Mouse (Mus musculus): ENCODE measurements at regions not wholly inside any gene's neighbourhood (a gene's known extent, or its start where the extent isn't known, plus 50 kb on each side); places are given as distances from the start of the nearest gene placed in this dataset.

DNA sequence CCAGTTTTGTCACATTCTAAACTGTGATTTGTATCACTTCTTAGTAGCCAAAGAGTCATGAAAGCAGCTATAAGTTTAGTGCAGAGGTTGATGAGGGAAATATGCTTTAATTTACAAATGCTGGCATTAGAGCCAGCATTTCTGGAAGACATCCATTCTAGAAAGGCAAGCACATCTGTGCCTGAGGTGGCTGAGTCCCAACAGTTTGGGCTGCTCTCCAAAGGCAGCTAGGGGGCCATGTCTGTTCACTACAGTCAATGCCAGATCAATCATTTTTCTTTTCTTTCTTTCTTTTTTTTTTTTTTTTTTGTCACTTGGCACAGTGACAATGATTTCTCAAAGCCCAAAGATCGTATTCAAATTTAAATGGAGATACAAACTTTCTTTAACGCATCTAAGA, 71.6 kb upstream of the Zic3 start:
- no peaks in the 10 kb centered on the region for H3K36me3 ChIP-seq
- no peak for ATAC-seq (ENCODE audit: low read depth)
- no peaks in the 10 kb centered on the region for H3K4me1 ChIP-seq (replicated peaks)
- H3K9me3 ChIP-seq: no peaks in the 10 kb centered on the region
- 21% methylated on average over 2 of the region's 2 CpGs for WGBS
- no peak overlapping the region for H3K9ac ChIP-seq
- no peak overlapping the region for H3K27ac ChIP-seq (replicated peaks)
- no peak overlapping the region for H3K4me2 ChIP-seq
- H3K27me3 ChIP-seq: no peaks in the 10 kb centered on the region
- no peak overlapping the region for H3K4me3 ChIP-seq

DNA sequence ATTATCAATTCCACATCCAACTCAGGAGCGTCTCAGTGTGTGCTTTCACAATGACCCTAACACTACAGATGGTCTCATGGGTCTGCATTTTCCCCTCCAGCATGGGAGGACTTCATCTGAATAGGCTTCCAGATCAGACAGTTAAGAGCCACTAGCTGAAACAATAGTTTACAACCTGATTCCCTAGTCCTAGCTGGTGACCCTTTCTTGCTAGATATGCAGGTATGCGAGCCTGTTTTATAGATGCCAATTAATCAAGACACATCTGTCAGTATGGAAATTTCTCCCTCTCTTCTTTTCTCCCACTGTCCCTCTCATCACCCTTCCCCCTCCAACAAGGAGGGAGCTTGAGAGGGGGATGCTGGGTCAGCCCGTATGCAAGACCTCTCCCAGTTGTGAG, 71.2 kb upstream of the Zic3 start:
- ATAC-seq (ENCODE audit: low read depth): no peak
- Histone ChIP-seq H3K9me3 (no peaks in the 10 kb centered on the region), H3K27me3 (no peaks in the 10 kb centered on the region), H3K4me1 (replicated peaks) (no peaks in the 10 kb centered on the region), H3K27ac (replicated peaks) (no peak overlapping the region), H3K4me3 (no peak overlapping the region), H3K4me2 (no peak overlapping the region), H3K36me3 (no peaks in the 10 kb centered on the region), H3K9ac (no peak overlapping the region)
- 29% methylated on average over 3 of the region's 3 CpGs for WGBS

DNA sequence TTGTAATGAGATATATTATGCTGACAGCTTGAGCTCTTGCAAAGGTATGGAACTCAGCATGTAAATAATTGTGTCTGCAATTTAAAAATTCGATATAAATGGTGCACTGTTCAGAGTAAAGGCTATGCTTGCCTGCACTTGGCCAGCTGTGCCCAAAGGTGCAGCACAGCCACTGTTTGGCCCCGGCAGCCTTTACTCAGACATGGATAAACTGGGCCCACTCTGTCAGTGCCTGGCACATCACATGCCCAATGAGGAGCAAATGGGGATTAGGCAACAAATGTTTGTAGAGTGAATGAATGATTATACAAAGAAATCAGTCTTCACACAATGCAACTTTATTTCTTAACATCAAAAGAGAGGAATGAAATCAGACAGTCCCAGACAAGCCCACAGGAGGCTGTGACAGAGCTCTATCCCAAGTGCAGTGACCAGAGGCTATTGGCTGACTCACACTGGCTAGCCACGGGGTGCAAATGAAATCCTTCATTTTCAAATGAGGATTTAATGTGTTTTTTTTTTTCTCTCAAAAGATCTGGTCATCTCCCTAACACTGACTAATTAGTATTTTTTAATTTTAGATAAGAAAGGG, 67.8 kb upstream of the Zic3 start:
- no peak for ATAC-seq (ENCODE audit: low read depth)

More for the DNA sequence above, 67.8 kb upstream of the Zic3 start:
- no peaks in the 10 kb centered on the region for H3K4me1 ChIP-seq (replicated peaks)
- no peak overlapping the region for H3K9ac ChIP-seq
- no peaks in the 10 kb centered on the region for H3K36me3 ChIP-seq
- 28% methylated on average over 3 of the region's 3 CpGs for WGBS
- H3K27ac ChIP-seq (replicated peaks): no peak overlapping the region
- no peak overlapping the region for H3K4me3 ChIP-seq
- H3K9me3 ChIP-seq: no peaks in the 10 kb centered on the region
- no peaks in the 10 kb centered on the region for H3K27me3 ChIP-seq
- H3K4me2 ChIP-seq: no peak overlapping the region
